Mouse (Mus musculus): ENCODE data around the gene Ckm. TPM values are rescaled to one million over a fixed set of nuclear protein-coding genes. Genes with fewer than 3 reads are reported as not detected.

Ckm gene
- polyA plus RNA-seq (2016; fragmentation: Nextera tagmentation; extraction: Ambion mirVana), result 0.15 and 0.20 TPM in 2 replicates

- Histone ChIP-seq H3K4me2 (peak within 1 kb of the TSS; percentile 94), H3K4me3 (peak within 1 kb of the TSS; percentile 62), H3K9me3 (replicated peaks) (peaks cover 11% of the 10 kb centered on the region), H3K4me1 (peaks cover 27% of the 10 kb centered on the region), H3K9ac (peak within 1 kb of the TSS; percentile 67), H3K36me3 (no peaks in the 10 kb centered on the region), H3K27me3 (replicated peaks) (peaks cover 72% of the 10 kb centered on the region), H3K27ac (no peak within 1 kb of the TSS)
- no peak for ATAC-seq
- WGBS (ENCODE audit: insufficient replicate concordance), result 45% methylated on average over 7 of the region's 7 CpGs
These were observed at the start of gene Ckm for GRCm38 (mm10) chr7:19404476-19404875. Gene Ckm (plus strand): TSS chr7:19404776.

- H3K9ac ChIP-seq, result no peak overlapping the region
- no peak overlapping the region for H3K4me3 ChIP-seq
- no peaks in the 10 kb centered on the region for H3K9me3 ChIP-seq (replicated peaks)
- no peaks in the 10 kb centered on the region for H3K27me3 ChIP-seq (replicated peaks)
- 81% methylated on average over 5 of the region's 5 CpGs for WGBS (ENCODE audit: insufficient replicate concordance)
- H3K4me1 ChIP-seq, result peaks cover 29% of the 10 kb centered on the region
- peaks cover 65% of the 10 kb centered on the region for H3K36me3 ChIP-seq
- no peak for ATAC-seq
- no peak overlapping the region for H3K4me2 ChIP-seq
- no peak overlapping the region for H3K27ac ChIP-seq
These were observed 49.6 kb upstream of the Ckm start for GRCm38 (mm10) chr7:19354991-19355390.

GRCm38 (mm10) chr7:19356311-19356710 lies 48.3 kb upstream of the Ckm start:
- Histone ChIP-seq H3K9ac (no peak overlapping the region), H3K27ac (no peak overlapping the region), H3K9me3 (replicated peaks) (no peaks in the 10 kb centered on the region), H3K4me2 (no peak overlapping the region), H3K4me3 (no peak overlapping the region), H3K27me3 (replicated peaks) (no peaks in the 10 kb centered on the region), H3K36me3 (peaks cover 55% of the 10 kb centered on the region), H3K4me1 (peaks cover 39% of the 10 kb centered on the region)
- no peak for ATAC-seq
- 84% methylated on average over 10 of the region's 10 CpGs for WGBS (ENCODE audit: insufficient replicate concordance)

- Histone ChIP-seq H3K27ac (no peak overlapping the region), H3K36me3 (peaks cover 49% of the 10 kb centered on the region), H3K4me1 (peaks cover 53% of the 10 kb centered on the region), H3K4me3 (peak overlapping the region; percentile 72), H3K9me3 (replicated peaks) (no peaks in the 10 kb centered on the region), H3K27me3 (replicated peaks) (peaks cover 3% of the 10 kb centered on the region; the same call in 1 of the 2 replicates), H3K9ac (peak overlapping the region; percentile 77; the same call in 1 of the 2 replicates), H3K4me2 (peak overlapping the region; percentile 100)
- 83% methylated on average over 25 of the region's 25 CpGs for WGBS (ENCODE audit: insufficient replicate concordance)
- no peak for ATAC-seq
These were observed 46.9 kb upstream of the Ckm start for GRCm38 (mm10) chr7:19357381-19358375.

- 0 out of 2 replicates have a peak overlapping the region, but pooled peaks have one; percentile 82 for H3K27ac ChIP-seq
- peak overlapping the region; percentile 77 for H3K9ac ChIP-seq
- H3K4me3 ChIP-seq, result peak overlapping the region; percentile 72
- no peak for ATAC-seq
- H3K4me1 ChIP-seq, result peaks cover 57% of the 10 kb centered on the region
- H3K36me3 ChIP-seq, result peaks cover 40% of the 10 kb centered on the region
- H3K27me3 ChIP-seq (replicated peaks), result peaks cover 10% of the 10 kb centered on the region
- WGBS (ENCODE audit: insufficient replicate concordance), result 14% methylated on average over 13 of the region's 13 CpGs
- H3K9me3 ChIP-seq (replicated peaks), result no peaks in the 10 kb centered on the region
- H3K4me2 ChIP-seq, result peak overlapping the region; percentile 100
These were observed 45.9 kb upstream of the Ckm start for GRCm38 (mm10) chr7:19358634-19359033.

GRCm38 (mm10) chr7:19359299-19359891 lies 45.2 kb upstream of the Ckm start, which contains the start of the genes Cd3eap and Ppp1r13l:
Gene Cd3eap (minus strand): TSS chr7:19359483.
Gene Ppp1r13l (plus strand): TSS chr7:19359749.
- Histone ChIP-seq H3K4me1 (peaks cover 64% of the 10 kb centered on the region), H3K4me2 (peak within 1 kb of the TSS; percentile 100), H3K27me3 (replicated peaks) (peaks cover 14% of the 10 kb centered on the region), H3K9ac (peak within 1 kb of the TSS; percentile 77), H3K27ac (peak within 1 kb of the TSS; percentile 82), H3K4me3 (peak within 1 kb of the TSS; percentile 72), H3K36me3 (peaks cover 35% of the 10 kb centered on the region), H3K9me3 (replicated peaks) (no peaks in the 10 kb centered on the region)
- 1% methylated on average over 31 of the region's 31 CpGs for WGBS (ENCODE audit: insufficient replicate concordance)
- ATAC-seq, result peak; percentile 71

- under 1% methylated on average over 45 of the region's 45 CpGs for WGBS (ENCODE audit: insufficient replicate concordance)
- peak; percentile 69 for ATAC-seq
- peaks cover 28% of the 10 kb centered on the region for H3K36me3 ChIP-seq
- peaks cover 17% of the 10 kb centered on the region for H3K27me3 ChIP-seq (replicated peaks)
- no peaks in the 10 kb centered on the region for H3K9me3 ChIP-seq (replicated peaks)
- peak overlapping the region; percentile 72 for H3K4me3 ChIP-seq
- peak overlapping the region; percentile 82 for H3K27ac ChIP-seq
- peaks cover 64% of the 10 kb centered on the region for H3K4me1 ChIP-seq
- H3K9ac ChIP-seq, result peak overlapping the region; percentile 77
- peak overlapping the region; percentile 100 for H3K4me2 ChIP-seq
These were observed 44.5 kb upstream of the Ckm start for GRCm38 (mm10) chr7:19359892-19360641.

GRCm38 (mm10) chr7:19360944-19361343 lies 43.6 kb upstream of the Ckm start:
- H3K36me3 ChIP-seq, result peaks cover 21% of the 10 kb centered on the region
- H3K27ac ChIP-seq, result peak overlapping the region; percentile 82
- H3K4me3 ChIP-seq, result peak overlapping the region; percentile 72
- WGBS (ENCODE audit: insufficient replicate concordance), result 2% methylated on average over 27 of the region's 27 CpGs
- H3K4me1 ChIP-seq, result peaks cover 64% of the 10 kb centered on the region
- no peaks in the 10 kb centered on the region for H3K9me3 ChIP-seq (replicated peaks)
- H3K27me3 ChIP-seq (replicated peaks), result peaks cover 17% of the 10 kb centered on the region
- H3K4me2 ChIP-seq, result peak overlapping the region; percentile 100
- peak; percentile 80 for ATAC-seq
- peak overlapping the region; percentile 77 for H3K9ac ChIP-seq

- ATAC-seq, result no peak
- Histone ChIP-seq H3K36me3 (peaks cover 14% of the 10 kb centered on the region), H3K4me3 (peak overlapping the region; percentile 72), H3K4me1 (peaks cover 60% of the 10 kb centered on the region), H3K27ac (peak overlapping the region; percentile 43), H3K9ac (peak overlapping the region; percentile 77), H3K27me3 (replicated peaks) (peaks cover 17% of the 10 kb centered on the region), H3K9me3 (replicated peaks) (no peaks in the 10 kb centered on the region), H3K4me2 (peak overlapping the region; percentile 100)
- WGBS (ENCODE audit: insufficient replicate concordance), result 10% methylated on average over 16 of the region's 16 CpGs
These were observed 42.9 kb upstream of the Ckm start for GRCm38 (mm10) chr7:19361720-19362119.

GRCm38 (mm10) chr7:19362276-19362675 lies 42.3 kb upstream of the Ckm start:
- H3K9ac ChIP-seq, result peak overlapping the region; percentile 17; the same call in 1 of the 2 replicates
- H3K4me3 ChIP-seq, result no peak overlapping the region; the same call in 1 of the 2 replicates
- no peak for ATAC-seq
- 40% methylated on average over 4 of the region's 4 CpGs for WGBS (ENCODE audit: insufficient replicate concordance)
- H3K27ac ChIP-seq, result no peak overlapping the region
- no peaks in the 10 kb centered on the region for H3K9me3 ChIP-seq (replicated peaks)
- H3K36me3 ChIP-seq, result peaks cover 9% of the 10 kb centered on the region
- H3K4me2 ChIP-seq, result peak overlapping the region; percentile 100
- H3K27me3 ChIP-seq (replicated peaks), result peaks cover 20% of the 10 kb centered on the region
- H3K4me1 ChIP-seq, result peaks cover 60% of the 10 kb centered on the region

- Histone ChIP-seq H3K9me3 (replicated peaks) (no peaks in the 10 kb centered on the region), H3K4me3 (no peak overlapping the region), H3K4me1 (peaks cover 52% of the 10 kb centered on the region), H3K4me2 (peak overlapping the region; percentile 20; the same call in 1 of the 2 replicates), H3K27me3 (replicated peaks) (peaks cover 31% of the 10 kb centered on the region), H3K36me3 (no peaks in the 10 kb centered on the region), H3K9ac (no peak overlapping the region), H3K27ac (no peak overlapping the region)
- 4% methylated on average over 18 of the region's 18 CpGs for WGBS (ENCODE audit: insufficient replicate concordance)
- ATAC-seq, result no peak
These were observed 40.7 kb upstream of the Ckm start for GRCm38 (mm10) chr7:19363881-19364280.

All from liver, embryonic 12.5 days (tissue).